Comparison of ENCODE assay signal across 18 mouse cellular contexts in the genomic region with DNA sequence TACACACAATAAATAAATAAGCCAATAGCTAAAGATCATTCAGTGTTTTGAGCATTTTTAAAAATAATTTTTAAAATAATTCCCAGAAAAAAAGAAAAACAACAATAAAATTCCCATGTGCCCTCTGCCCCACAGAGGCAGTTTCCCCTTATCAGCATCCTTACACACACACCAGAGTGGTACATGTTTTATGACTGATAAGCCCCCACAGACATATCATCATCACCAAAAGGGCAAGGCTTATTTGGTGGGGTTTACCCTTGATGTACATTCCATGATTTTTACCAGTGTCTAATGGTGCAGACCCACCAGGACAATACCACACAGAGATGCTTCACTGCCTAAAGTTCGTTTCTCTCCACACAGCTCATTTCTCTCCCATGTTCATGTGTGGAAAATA.
DNase-seq lines count a peak whose midpoint lies in the region; ATAC-seq and TF ChIP-seq lines count a peak whose summit lies in the region.
"Had no signal": no experiment of that assay in that cellular context is flagged by ENCODE, and none has a peak within 500 bp of the region (broad histone marks: within the 10 kb centered on the region; RNA-seq: fewer than 3 reads in every experiment).

No protein-coding gene starts in this region.

- no peak for ATAC-seq in embryonic facial prominence, embryonic 13.5 days (ENCODE audit: insufficient number of reproducible peaks, insufficient read depth, low FRiP score, low TSS enrichment, low read depth)
- ATAC-seq in lung, embryonic 14.5 days (ENCODE audit: insufficient read depth): peak; percentile 50; the same call in 1 of the 2 replicates
- no peak; the same call in 1 of the 2 replicates for ATAC-seq in lung, postnatal 0 days
- ATAC-seq in megakaryocyte progenitor cell, adult 5-6 weeks (replicated peaks; ENCODE audit: poor library complexity): peak; percentile 60
- ATAC-seq: CD4-positive, CD25-positive, alpha-beta regulatory T cell, adult 4 months; midbrain, embryonic 13.5 days had no signal

- H3K9ac ChIP-seq in embryonic facial prominence, embryonic 13.5 days: no peak overlapping the region
- H3K9ac ChIP-seq in lung, embryonic 14.5 days: no peak overlapping the region
- H3K9ac ChIP-seq in lung, postnatal 0 days (replicated peaks; ENCODE audit: low read depth): no peak overlapping the region
- H3K9ac ChIP-seq: midbrain, embryonic 13.5 days had no signal

- H3K4me2 ChIP-seq in embryonic facial prominence, embryonic 13.5 days: no peak overlapping the region
- no peak overlapping the region for H3K4me2 ChIP-seq in lung, embryonic 14.5 days
- no peak overlapping the region for H3K4me2 ChIP-seq in lung, postnatal 0 days (replicated peaks; ENCODE audit: low read depth, low read length)
- H3K4me2 ChIP-seq: midbrain, embryonic 13.5 days had no signal

- no peak overlapping the region for H3K4me3 ChIP-seq in embryonic facial prominence, embryonic 13.5 days
- no peak overlapping the region for H3K4me3 ChIP-seq in embryonic facial prominence, embryonic 10.5 days
- no peak overlapping the region for H3K4me3 ChIP-seq in lung, embryonic 14.5 days (ENCODE audit: low read depth, low read length)
- no peak overlapping the region for H3K4me3 ChIP-seq in lung, postnatal 0 days (ENCODE audit: low read depth, low read length)
- H3K4me3 ChIP-seq: midbrain, embryonic 13.5 days had no signal

- H3K4me1 ChIP-seq in embryonic facial prominence, embryonic 13.5 days: peaks cover 37% of the 10 kb centered on the region
- H3K4me1 ChIP-seq in embryonic facial prominence, embryonic 10.5 days: peaks cover 21% of the 10 kb centered on the region
- peaks cover 4% of the 10 kb centered on the region; the same call in 1 of the 2 replicates for H3K4me1 ChIP-seq in lung, embryonic 14.5 days (ENCODE audit: insufficient read depth)
- no peaks in the 10 kb centered on the region for H3K4me1 ChIP-seq in lung, postnatal 0 days (ENCODE audit: insufficient read depth, low read depth, low read length)
- H3K4me1 ChIP-seq: midbrain, embryonic 13.5 days had no signal

- no peak for TF ChIP-seq CTCF in lung, embryonic 14.5 days (IDR thresholded peaks at IDR 0.05; ENCODE audit: low read depth)
- TF ChIP-seq CTCF in lung, postnatal 0 days (IDR thresholded peaks at IDR 0.05): no peak

- no peaks in the 10 kb centered on the region for H3K27me3 ChIP-seq in embryonic facial prominence, embryonic 13.5 days
- no peaks in the 10 kb centered on the region for H3K27me3 ChIP-seq in embryonic facial prominence, embryonic 10.5 days (replicated peaks; ENCODE audit: low read depth, poor library complexity, severe bottlenecking)
- H3K27me3 ChIP-seq in lung, embryonic 14.5 days (ENCODE audit: insufficient read depth, low read length): no peaks in the 10 kb centered on the region
- H3K27me3 ChIP-seq in lung, postnatal 0 days (replicated peaks; ENCODE audit: insufficient read depth, low read length): no peaks in the 10 kb centered on the region
- H3K27me3 ChIP-seq: midbrain, embryonic 13.5 days had no signal

- 88% methylated on average over 1 of the region's 1 CpGs for WGBS in embryonic facial prominence, embryonic 13.5 days
- WGBS in embryonic facial prominence, embryonic 10.5 days: 87% methylated on average over 1 of the region's 1 CpGs
- WGBS in lung, embryonic 14.5 days: 68% methylated on average over 1 of the region's 1 CpGs
- WGBS in lung, postnatal 0 days: 78% methylated on average over 1 of the region's 1 CpGs

- H3K9me3 ChIP-seq in embryonic facial prominence, embryonic 13.5 days: no peaks in the 10 kb centered on the region
- no peaks in the 10 kb centered on the region for H3K9me3 ChIP-seq in embryonic facial prominence, embryonic 10.5 days
- H3K9me3 ChIP-seq in lung, embryonic 14.5 days (ENCODE audit: low read depth, low read length): no peaks in the 10 kb centered on the region
- no peaks in the 10 kb centered on the region for H3K9me3 ChIP-seq in lung, postnatal 0 days (ENCODE audit: low read length)
- H3K9me3 ChIP-seq: midbrain, embryonic 13.5 days had no signal

- H3K27ac ChIP-seq in embryonic facial prominence, embryonic 13.5 days: peak overlapping the region; percentile 83; the same call in 1 of the 2 replicates
- no peak overlapping the region for H3K27ac ChIP-seq in embryonic facial prominence, embryonic 10.5 days (replicated peaks)
- H3K27ac ChIP-seq in lung, embryonic 14.5 days (ENCODE audit: low read depth): no peak overlapping the region
- H3K27ac ChIP-seq in lung, postnatal 0 days (ENCODE audit: low read length): no peak overlapping the region
- H3K27ac ChIP-seq: midbrain, embryonic 13.5 days had no signal

- DNase-seq in embryonic facial prominence, embryonic 10.5 days (ENCODE audit: low spot score): no peak
- DNase-seq in lung, embryonic 14.5 days: no peak
- DNase-seq in lung, postnatal 0 days (ENCODE audit: low spot score): no peak
- DNase-seq in liver: peak; percentile 50
- DNase-seq in retina, postnatal 1 day: no peak
- DNase-seq in cerebellum, postnatal 25 days: no peak
- DNase-seq: cerebellum, adult 11 months; cerebellum, postnatal 36 days; kidney, adult 9 months; layer of hippocampus, postnatal 36 days; lung, adult 18-20 months; lung, postnatal 4 days; spleen, adult 18-20 months; thymus, postnatal 36 days had no signal

- no peaks in the 10 kb centered on the region for H3K36me3 ChIP-seq in embryonic facial prominence, embryonic 13.5 days
- no peaks in the 10 kb centered on the region for H3K36me3 ChIP-seq in embryonic facial prominence, embryonic 10.5 days (replicated peaks)
- H3K36me3 ChIP-seq in lung, embryonic 14.5 days (ENCODE audit: insufficient read depth): no peaks in the 10 kb centered on the region
- H3K36me3 ChIP-seq in lung, postnatal 0 days (ENCODE audit: insufficient read depth, low read length): no peaks in the 10 kb centered on the region
- H3K36me3 ChIP-seq: midbrain, embryonic 13.5 days had no signal

- TF ChIP-seq EP300 in lung, postnatal 0 days (IDR thresholded peaks at IDR 0.05): no peak

Comparison
In these comparisons a context has a peak if more than half of its experiments do, and no peak if none do; other contexts are left out.
1. ATAC-seq: peak in lung, embryonic 14.5 days (single experiment) and megakaryocyte progenitor cell, adult 5-6 weeks (single experiment); none in embryonic facial prominence, embryonic 13.5 days (single experiment) and lung, postnatal 0 days (single experiment).